Mouse (Mus musculus) thymus, postnatal 14 days (tissue): ENCODE measurements around the gene Ptk7.
A peak's percentile ranks its signal among the peaks of the same experiment; 100 is the strongest.

Source experiments
- DNase-seq: peaks from one replicate; pipeline ENCODE4 v3.0.0; 2021

The Ptk7 gene

DNA sequence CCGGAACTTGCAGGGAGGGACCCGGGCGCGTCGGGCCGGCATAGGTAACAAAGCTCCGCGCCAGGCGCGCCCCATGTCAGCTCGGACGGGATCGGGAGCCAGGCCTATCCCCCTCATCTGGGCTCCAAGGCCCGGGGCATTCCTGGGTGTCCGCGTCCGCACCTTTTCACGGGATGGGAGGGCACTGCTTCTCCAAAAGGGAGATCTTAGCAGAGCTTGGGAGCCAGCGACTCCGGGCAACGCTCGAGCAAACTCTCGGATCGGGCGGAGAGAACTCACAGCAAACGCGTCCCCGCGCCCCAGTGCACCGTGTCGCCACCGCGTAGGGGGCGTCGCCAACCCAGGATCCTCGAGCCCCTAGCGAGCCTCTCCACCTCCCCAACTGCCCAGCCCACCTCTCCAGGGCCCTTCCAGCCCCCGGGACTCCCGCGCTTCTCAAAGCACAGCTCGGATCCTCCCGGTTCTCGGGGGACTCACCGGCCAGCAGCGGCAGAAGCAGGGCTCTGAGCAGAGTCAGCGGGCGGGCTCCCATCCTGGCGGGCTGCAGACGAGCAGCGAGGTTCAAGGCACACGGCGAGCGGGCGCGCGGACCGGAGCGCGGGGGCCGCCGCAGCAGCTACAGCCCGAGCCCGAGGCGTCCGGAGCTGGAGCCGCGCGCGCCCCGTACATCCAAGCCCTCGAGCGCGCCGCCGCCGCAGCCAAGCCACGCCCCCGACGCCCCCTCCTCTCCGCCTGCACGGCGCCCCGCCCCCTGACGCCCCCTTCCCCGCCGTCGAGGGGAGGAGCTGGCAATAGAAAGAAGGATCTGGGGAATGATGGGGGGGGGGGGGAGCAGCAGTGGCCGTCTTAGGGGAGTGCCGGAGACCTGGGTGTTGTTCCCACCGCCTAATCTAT is at the start of gene Ptk7:
Gene Ptk7 (minus strand): TSS at position 714 of the 894 bp plus-strand sequence.
- peak; percentile 88 for DNase-seq

GRCm38 (mm10) chr17:46678911-46679310 is 49.6 kb upstream of the Ptk7 start:
- no peak for DNase-seq

DNA sequence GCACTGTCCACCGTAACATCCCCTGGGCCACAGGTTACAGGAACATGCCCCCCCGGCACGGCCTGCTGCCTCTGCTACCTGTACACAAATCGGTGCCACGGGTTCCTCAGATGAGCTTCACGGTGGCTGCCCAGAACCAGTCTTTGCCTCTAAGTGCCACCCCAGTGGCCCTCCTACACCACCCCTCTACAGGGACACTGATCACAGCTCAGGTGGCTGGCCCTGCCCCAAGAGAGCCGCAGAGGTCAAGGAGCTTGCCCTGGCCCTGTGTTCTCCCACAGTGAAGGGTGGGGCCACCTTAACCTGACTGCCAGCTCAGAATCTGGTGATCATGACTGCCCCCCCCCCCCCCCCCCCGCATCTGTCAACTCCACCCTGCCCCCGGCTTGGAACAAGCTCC is 49.1 kb upstream of the Ptk7 start, which contains the start of gene Mea1:
Gene Mea1 (plus strand): TSS at position 378 of the 400 bp plus-strand sequence.
- DNase-seq: no peak

- DNase-seq: no peak
Measured at GRCm38 (mm10) chr17:46674530-46675283, 45.4 kb upstream of the Ptk7 start.

DNA sequence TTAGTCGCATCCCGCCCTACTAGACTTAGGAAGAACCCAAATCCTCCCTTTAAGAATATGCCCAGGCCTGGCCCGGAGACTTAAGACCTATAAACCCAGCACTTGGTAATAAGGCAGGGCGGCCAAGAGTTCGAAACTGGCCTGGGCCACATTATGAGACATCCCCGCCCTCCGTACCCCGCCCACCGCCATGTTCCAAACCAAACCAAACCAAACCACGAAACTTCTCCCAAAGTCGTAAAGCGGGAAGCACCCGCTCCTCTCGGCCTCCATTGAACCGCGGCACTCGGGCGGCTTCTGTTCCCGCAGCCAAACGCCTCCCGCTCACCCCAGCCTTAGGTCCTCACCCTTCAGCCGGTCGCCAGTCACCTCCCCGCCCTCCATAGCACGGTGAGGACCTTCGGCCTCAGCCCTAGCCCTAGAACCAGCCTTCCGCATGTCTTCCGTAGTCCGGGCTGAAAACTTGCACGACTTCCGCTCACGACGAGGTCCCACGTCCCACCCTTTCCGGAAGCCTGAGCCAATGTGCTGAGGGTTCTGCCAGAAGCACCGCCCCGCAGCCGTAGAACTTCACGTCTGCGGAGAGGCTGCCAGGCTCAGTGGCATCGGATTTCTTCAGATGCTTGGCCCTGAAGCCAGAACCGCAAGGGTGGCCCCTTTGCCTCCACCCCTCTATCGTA is 44.7 kb upstream of the Ptk7 start, which contains the start of gene Rrp36:
Gene Rrp36 (minus strand): TSS at position 503 of the 680 bp plus-strand sequence.
- DNase-seq: peak; percentile 89

- no peak for DNase-seq
Measured at GRCm38 (mm10) chr17:46669911-46670310, 40.6 kb upstream of the Ptk7 start.

DNA sequence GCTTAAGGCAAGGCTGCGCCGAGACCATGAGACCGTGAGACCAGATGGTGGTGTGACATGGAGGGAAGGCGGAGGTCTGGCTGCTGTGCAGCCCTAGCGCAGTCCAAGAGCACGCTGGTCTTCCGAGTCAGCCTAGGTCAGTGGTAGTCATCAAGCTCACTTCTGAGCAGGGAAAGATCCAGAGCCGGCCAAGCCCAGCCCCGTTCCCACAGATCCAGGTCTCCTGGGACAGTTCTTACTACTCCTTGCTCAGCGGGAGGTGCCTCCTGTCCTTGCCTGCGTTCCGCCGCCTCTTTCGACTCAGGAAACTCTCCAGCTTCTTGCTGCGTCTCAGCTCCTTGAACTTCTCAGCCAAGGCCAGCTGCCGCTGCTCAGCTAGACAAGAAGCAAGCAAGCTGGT is 38.4 kb upstream of the Ptk7 start:
- no peak for DNase-seq

- no peak for DNase-seq
Measured at GRCm38 (mm10) chr17:46662730-46663129, 33.4 kb upstream of the Ptk7 start.

DNA sequence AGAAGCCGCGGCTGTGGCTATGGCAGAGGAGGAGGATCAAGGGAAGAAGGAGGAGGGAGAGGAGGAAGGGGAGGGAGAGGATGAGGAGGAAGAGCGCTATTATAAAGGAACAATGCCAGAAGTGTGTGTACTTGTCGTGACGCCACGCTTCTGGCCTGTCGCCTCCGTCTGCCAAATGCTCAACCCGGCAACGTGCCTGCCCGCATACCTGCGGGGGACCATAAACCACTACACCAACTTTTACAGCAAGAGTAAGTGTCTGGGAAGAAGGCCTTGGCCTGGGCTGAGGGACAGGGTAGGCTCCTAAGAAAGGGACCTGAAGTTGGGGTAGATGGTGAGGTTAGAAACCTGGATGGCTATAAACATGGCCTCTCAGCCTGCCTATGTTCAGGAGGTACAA is 32.7 kb upstream of the Ptk7 start:
- no peak for DNase-seq

DNA sequence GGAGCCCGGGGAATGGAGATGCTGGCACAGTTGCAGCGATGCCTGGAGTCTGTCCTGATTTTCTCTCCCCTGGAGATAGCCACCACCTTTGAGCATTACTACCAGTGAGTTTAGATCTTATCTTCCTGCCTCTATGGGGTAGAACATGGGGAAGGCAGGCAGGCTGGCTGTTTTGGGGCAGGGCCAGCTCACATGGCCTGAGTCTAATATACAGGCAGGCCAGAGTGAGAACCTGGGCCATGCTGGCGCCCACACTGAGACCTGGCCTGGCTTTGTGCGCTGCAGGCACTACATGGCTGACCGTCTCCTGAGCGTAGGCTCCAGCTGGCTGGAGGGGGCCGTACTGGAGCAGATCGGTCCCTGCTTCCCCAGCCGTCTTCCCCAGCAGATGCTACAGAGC is 32.0 kb upstream of the Ptk7 start:
- DNase-seq: no peak

DNA sequence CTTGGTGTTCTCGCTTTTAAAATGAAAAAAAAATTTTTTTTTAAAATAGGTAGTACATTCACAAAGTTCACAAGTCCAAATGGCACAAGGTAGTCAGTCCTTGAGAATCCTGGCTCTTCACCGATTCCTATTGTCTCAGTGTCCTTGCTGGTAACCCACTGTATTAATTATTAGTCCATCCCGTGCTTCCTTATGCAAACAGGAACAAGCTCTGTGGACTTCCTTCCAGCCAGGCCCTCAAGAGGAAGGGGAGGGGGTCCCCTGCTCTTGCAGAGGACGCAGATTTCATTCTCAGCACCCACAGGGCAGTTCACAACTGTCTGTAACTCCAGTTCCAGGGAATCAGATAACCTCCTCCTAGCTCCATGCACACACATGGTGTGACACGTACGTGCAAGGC is 26.8 kb upstream of the Ptk7 start:
- DNase-seq: no peak

DNA sequence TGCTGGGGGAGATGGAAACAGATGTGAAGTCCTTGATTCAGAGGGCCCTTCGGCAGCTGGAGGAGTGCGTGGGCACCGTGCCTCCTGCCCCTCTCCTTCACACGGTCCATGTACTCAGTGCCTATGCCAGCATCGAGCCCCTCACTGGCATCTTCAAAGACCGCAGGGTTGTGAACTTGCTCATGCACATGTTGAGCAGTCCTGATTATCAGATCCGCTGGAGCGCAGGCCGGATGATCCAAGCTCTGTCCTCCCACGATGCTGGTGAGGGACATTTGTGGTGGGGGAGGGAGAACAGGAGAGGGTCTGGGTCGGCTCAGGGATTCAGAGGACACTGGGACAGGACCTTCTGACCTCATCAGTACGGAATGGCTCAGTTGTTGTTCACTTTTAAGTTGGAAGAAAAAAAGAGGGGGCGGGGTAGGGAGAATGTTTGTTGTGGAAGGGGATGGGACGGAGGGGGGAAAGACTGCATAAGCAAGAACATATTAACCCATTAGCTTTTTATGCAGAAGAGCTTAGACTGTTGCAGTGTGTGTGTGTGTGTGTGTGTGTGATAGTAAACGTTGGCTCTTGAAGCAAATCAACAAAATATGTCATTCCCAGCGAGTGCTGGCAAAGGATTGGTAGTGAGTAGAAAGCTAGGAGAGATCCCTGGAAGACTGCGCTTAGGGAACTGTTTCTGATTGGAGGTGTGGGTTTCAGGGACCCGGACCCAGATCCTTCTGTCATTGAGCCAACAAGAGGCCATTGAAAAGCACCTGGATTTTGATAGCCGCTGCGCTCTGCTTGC is 22.6 kb upstream of the Ptk7 start:
- no peak for DNase-seq

DNA sequence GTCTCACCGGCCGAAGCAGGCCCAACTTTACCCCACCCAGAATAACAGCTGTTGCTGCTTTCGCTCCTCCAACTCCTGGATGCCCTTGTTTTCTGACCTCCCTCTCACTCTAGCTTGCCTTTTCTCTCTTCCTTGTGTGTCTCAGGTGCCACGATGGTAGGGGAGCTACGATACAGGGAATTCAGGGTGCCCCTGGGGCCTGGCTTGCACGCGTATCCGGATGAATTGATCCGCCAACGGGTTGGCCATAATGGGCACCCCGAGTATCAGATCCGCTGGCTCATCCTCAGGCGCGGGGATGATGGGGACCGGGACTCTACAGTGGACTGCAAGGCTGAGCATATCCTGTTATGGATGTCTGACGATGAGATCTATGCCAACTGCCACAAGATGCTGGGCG is 22.0 kb upstream of the Ptk7 start:
- no peak for DNase-seq

DNA sequence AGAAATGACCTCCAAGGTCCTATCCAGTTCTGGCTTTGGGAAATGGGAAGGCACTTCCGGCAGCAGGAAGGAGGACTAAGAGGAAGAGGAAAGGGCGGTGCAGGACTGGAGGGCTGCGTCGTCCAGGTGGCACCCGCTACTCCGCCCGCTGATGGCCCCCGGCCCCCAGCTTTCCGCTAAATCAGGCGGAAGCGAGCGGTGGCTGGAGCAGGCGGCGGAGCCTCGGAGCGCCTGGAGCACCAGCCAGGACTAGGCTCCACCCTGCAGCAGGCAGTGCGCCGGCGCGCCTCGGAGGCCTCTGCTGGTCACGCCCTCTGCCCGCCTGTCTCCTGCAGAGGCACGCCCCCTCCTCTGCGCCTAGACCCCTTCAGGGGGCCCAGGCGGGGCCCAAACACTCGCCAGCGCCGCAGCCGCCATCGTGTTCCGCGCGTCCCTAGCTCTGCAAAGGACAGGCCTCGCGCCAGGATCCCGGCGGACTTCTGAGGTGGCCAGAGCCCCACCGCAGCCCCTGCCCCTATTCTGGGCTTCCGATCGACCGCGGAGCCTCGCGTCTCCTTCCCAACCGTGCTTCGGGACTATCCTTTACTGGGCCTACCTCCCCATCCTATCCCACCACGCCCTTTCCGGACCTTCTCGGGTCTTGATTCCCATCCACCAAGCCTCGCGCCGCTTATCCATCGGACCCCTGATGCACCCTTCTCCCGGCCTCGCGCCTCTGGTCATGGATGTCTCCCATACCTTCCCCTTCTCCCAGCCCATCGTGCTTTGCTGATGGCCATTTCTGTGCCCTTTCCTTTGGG is 21.1 kb upstream of the Ptk7 start, which contains the start of gene Cul7:
Gene Cul7 (plus strand): TSS at position 106 of the 800 bp plus-strand sequence.
- DNase-seq: peak; percentile 95

DNA sequence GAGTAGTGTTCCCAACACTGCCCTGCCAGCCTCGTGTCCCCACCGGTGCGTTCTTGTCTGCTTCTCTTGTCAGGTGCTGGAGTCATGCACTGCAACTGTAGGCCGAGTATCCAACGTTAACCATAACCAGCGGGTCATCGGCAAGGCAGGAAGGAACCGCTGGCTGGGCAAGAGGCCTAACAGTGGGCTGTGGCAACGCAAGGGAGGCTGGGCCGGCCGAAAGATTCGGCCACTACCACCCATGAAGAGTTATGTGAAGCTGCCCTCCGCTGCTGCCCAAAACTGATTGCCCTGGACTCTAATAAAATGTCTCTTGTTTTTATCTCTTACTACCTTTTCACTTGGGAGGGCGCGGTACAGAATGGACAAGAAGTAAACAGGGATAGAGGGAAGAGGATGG is 20.5 kb upstream of the Ptk7 start:
- DNase-seq: peak; percentile 23

- no peak for DNase-seq
Measured at GRCm38 (mm10) chr17:46648436-46648835, 19.1 kb upstream of the Ptk7 start.

DNA sequence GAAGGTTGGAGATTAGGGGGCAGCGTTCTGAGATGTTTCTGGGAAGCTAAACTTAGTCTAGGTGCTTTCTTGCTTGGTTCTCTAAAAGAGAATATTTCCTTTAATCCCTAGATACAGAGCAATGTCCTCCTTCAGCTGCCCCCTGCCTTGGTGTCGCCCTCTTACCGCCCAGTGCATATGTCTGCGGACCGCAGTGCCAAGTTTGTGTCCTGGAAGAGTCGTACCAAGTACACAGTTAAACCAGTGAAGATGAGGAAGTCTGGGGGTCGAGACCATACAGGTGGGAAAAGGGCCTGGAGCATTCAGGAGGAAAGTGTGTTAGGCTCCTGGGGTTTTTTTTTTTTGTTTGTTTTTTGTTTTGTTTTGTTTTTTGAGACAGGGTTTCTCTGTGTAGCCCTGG is 18.0 kb upstream of the Ptk7 start:
- no peak for DNase-seq

DNA sequence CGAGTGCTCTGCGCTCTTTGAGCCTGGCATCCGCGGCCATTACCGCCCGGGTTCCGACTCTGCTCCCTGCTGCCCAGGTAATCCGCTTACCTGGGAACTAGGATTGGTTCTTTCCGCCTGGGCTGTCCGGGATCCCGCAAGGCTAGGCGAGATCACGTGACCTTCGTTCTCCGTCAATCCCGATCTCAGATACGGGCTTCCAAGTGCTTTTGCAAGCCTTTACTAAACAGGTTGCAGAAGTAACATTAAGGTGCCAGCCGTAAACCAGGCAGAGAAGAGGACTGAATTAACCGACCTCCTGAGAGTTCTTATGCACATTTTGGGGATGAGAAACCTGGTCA is 17.0 kb upstream of the Ptk7 start:
- no peak for DNase-seq

GRCm38 (mm10) chr17:46645561-46646321 is 16.4 kb upstream of the Ptk7 start, which contains the start of the genes Klc4 and Mrpl2:
Klc4 (minus strand) TSS chr17:46646022.
Mrpl2 (plus strand) TSS chr17:46646229.
- DNase-seq: peak; percentile 99

- DNase-seq: peak; percentile 23
Measured at GRCm38 (mm10) chr17:46644916-46645475, 15.7 kb upstream of the Ptk7 start.
